Mouse (Mus musculus): ENCODE results near the gene Snrpg. TPM values are rescaled to one million over a fixed set of nuclear protein-coding genes. Genes with fewer than 3 reads are reported as not detected.

Gene Snrpg
- 369 TPM for polyA plus RNA-seq (2017; shearing (Covaris generic))

GRCm38 (mm10) chr6:86370764-86371339 is at the start of gene Snrpg:
Gene Snrpg, plus strand, starts transcription at chr6:86371304.

DNA sequence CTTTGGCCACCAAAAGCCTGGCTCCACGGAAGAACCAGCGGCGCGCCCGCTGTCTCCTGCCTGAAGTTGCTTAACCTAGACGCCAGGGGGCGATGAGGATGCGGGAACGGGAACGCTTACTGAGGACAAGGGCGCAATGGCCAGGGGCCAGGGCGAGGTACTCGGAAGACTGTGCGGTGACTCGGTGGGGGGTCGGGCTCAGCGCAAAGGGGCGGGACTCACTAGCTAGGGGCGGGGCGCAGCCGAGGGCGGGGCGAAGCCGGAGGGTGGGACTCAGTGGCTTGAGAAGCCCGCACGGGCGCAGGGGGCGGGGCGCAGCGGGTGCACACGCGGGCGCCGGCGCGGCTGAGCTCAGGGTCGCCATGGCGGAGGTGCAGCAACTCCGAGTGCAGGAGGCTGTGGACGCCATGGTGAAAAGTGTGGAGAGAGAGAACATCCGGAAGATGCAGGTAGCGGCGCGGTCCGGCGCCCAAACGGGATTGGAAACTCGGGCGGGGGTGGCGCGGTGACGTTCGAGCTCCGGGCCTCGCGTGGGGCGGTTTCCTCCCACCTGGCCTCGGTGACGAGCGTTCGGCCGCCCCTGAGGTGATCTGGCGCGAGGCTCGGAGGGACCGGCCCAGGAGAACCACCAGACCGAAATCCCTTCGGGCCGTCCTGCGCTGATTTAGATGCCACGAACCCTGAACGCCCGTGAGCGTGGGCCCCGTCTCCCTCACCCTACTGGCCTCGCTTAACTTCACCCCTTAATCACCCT is 5.6 kb upstream of the Snrpg start, which contains the start of gene Fam136a:
Fam136a (plus strand) TSS at position 276 of the 754 bp plus-strand sequence.

DNA sequence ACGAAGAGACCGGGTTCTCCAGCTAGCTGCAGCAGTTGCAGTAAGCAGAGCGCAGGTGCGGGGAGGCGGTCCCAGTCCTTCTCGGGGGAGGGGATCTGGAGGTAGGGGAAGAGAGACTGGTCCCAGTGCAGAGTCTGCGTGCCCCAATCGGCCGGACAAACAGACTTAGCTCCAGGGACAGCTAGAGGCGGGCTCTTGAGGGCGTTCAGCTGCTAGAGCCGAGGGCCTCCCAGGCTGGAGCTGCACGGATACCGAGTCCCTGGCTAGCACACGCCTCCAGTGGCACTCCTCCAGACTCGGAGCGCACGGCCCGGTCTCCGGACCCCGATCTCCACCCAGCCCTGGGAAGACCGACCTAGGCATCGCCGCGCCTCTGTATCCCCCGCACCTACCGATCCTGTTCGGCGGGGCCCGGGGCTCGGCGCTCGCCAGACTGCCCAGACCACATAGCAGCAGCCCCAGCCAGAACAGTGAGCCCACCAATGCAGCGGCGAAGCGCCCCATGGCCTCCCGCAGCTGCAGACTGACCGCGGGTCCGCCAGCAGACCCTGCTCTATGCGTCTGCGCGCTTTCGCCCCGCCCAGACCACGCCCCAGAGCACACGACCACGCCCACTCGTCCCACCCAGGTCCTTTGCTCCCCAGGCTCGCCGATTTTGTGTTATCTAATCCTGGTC is 25.6 kb downstream of the Snrpg start, which contains the start of gene Pcyox1:
Pcyox1 (minus strand) TSS at position 574 of the 676 bp plus-strand sequence.

DNA sequence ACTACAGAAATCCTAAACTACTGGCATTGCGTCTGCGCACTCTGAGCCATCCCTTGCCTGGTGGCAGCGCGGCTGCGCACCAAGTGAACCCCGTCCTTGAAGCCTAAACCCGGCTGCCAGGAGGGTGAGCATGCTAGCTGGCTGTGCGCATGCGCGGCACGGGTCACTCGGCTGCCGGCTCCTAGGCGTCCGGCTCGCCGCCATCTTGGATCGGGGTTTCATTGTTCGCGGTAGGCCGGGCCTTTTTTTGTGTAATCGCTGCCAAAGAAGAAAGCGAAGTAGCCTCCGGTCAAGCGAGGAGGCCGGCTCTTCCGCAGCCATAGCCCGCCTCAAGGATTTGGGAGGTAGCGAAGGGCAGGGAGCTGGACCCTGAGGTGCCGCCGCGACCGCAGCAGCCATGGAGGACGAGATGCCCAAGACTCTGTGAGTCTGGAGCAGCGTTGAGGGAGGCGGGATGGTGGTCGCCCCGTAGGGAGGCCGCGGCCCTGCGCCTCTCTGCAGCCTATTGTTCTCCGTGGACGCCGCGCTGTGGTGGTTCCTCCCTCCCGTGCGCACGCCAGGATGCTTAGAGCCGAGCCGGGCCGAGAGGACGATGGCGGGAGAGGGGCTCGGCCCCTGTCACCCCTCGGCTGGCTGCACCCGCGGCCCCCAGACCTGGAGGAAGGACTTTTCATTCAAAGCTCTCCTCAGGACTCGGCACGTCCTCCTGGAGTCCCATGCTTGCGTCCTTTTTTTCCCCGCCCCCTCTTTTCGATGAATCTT is 33.2 kb downstream of the Snrpg start, which contains the start of gene Tia1:
Tia1 (plus strand) TSS at position 120 of the 762 bp plus-strand sequence.

DNA sequence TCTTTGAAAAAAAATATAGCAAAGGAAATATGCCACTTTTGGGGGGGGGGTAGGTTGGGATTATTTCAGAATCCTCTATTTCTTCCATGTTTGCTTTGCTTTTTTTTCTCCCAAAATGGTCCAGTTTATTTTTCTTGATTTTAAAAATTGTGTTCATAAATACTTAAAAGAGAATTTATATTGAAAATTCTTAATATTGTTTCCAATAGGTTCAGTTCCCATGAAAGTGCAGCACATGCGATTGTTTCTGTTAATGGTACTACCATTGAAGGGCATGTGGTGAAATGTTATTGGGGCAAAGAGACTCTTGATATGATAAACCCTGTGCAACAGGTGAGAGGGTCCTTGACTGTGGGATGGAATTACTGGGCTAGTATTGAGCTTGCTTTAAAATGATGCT is 55.3 kb downstream of the Snrpg start, which contains the start of gene Gm44790:
Gm44790 (plus strand) TSS at position 301 of the 400 bp plus-strand sequence.

Other genes starting within 250 kb of the Snrpg start
- gene Tgfa, start 176.1 kb upstream of the Snrpg start, polyA plus RNA-seq (2017; shearing (Covaris generic)): not detected
- gene Fam136a, start 5.7 kb upstream of the Snrpg start, polyA plus RNA-seq (2017; shearing (Covaris generic)): 53.4 TPM
- gene Pcyox1, start 25.9 kb downstream of the Snrpg start, polyA plus RNA-seq (2017; shearing (Covaris generic)): 16.1 TPM
- 134 TPM for gene Tia1, start 32.9 kb downstream of the Snrpg start, polyA plus RNA-seq (2017; shearing (Covaris generic))
- not detected for gene Gm44790, start 55.4 kb downstream of the Snrpg start, polyA plus RNA-seq (2017; shearing (Covaris generic))
- gene C87436, start 67.1 kb downstream of the Snrpg start, polyA plus RNA-seq (2017; shearing (Covaris generic)): 50.5 TPM
- 48.1 TPM for gene Pcbp1, start 155.0 kb downstream of the Snrpg start, polyA plus RNA-seq (2017; shearing (Covaris generic))